Mouse (Mus musculus): ENCODE measurements around the gene Parp14.

GRCm38 (mm10) chr16:35783207-35783573 lies 88.2 kb downstream of the Parp14 start:
- TF ChIP-seq EP300 (IDR thresholded peaks at IDR 0.05; ENCODE audit: low read depth in 1 of 2, low read length in 2 of 2) (no peak), JUND (IDR thresholded peaks at IDR 0.05; ENCODE audit: low read depth, low read length) (no peak), POLR2A (IDR thresholded peaks at IDR 0.05; ENCODE audit: control insufficient read depth in 1 of 2, insufficient read depth in 1 of 2, low read depth in 1 of 2, low read length in 2 of 2, poor library complexity in 1 of 2) (no peak), GABPA (IDR thresholded peaks at IDR 0.05; ENCODE audit: low read depth, low read length) (no peak)

Measured in MEL (cell line).